ENCODE assay signal across 16 mouse cellular contexts in genomic region chr16:37280206-37280605, GRCm38 (mm10).
DNase-seq lines count a peak whose midpoint lies in the region; ATAC-seq lines count a peak whose summit lies in the region.
"Had no signal": no experiment of that assay in that cellular context is flagged by ENCODE, and none has a peak within 500 bp of the region (broad histone marks: within the 10 kb centered on the region; RNA-seq: fewer than 3 reads in every experiment).

No protein-coding gene starts in this region.

- no peak for ATAC-seq in activated CD4-positive, CD25-positive, alpha-beta regulatory T cell, adult 4 months
- ATAC-seq: CD4-positive, CD25-positive, alpha-beta regulatory T cell, adult 4 months; Patski had no signal

- peak; percentile 61 for DNase-seq in cerebellum, adult 9-10 months
- DNase-seq in cerebellum, postnatal 4 days (ENCODE audit: low spot score in 2 of 2): no peak
- DNase-seq in brain, adult 2 months (ENCODE audit: low read depth, low spot score): peak; percentile 65
- DNase-seq: adrenal gland, adult 2 months; adrenal gland, adult 8-10 months; adrenal gland, postnatal 10 days; adrenal gland, postnatal 14 days; adrenal gland, postnatal 25 days; adrenal gland, postnatal 36 days; B cell, adult 2 months; cerebellum, adult 11 months; cerebellum, adult 11-12 months; cerebellum, adult 8-10 months had no signal

Comparison
In these comparisons a context has a peak if more than half of its experiments do, and no peak if none do; other contexts are left out.
1. DNase-seq: peak in cerebellum, adult 9-10 months (single experiment) and brain, adult 2 months (single experiment); none in cerebellum, postnatal 4 days (0 of 2).